Mouse (Mus musculus) erythroblast, embryonic 14.5 days (primary cell): Measurements from ENCODE around the gene Tpbg. TPM values are rescaled to one million over a fixed set of nuclear protein-coding genes. Genes with fewer than 3 reads are reported as not detected.
"Not testable (repeated sequence)": the region's sequence is repeated elsewhere in the genome, so short reads cannot be mapped to it uniquely, and the experiment has no call there.

Source experiments
- H3K27me3 ChIP-seq: 2 replicates; pipeline ENCODE4 v1.6.1; 2012; ENCODE audit warnings: inconsistent platforms; ENCODE audit not compliant: control insufficient read depth
- H3K36me3 ChIP-seq: 2 replicates; pipeline ENCODE4 v1.6.1; 2012; ENCODE audit warnings: mild to moderate bottlenecking, inconsistent platforms; ENCODE audit not compliant: control insufficient read depth
- H3K4me1 ChIP-seq: 2 replicates; pipeline ENCODE4 v1.6.1; 2012; ENCODE audit warnings: inconsistent platforms; ENCODE audit not compliant: control insufficient read depth
- H3K4me3 ChIP-seq: replicated peaks from 2 replicates; pipeline ENCODE3; 2012; ENCODE audit warnings: moderate library complexity, mild to moderate bottlenecking, inconsistent platforms
- H3K9me3 ChIP-seq: 2 replicates; pipeline ENCODE4 v1.6.1; 2012; ENCODE audit warnings: low read length, inconsistent platforms, mixed read lengths; ENCODE audit not compliant: control insufficient read depth
- GATA1 ChIP-seq: IDR thresholded peaks from 2 replicates; pipeline ENCODE4 v1.6.1; 2012; ENCODE audit warnings: low read length, inconsistent platforms, mixed read lengths
- TAL1 ChIP-seq: IDR thresholded peaks from 3 replicates; pipeline ENCODE4 v1.6.1; 2012; ENCODE audit warnings: low read length, inconsistent platforms, mixed read lengths
- polyA plus RNA-seq: library from polyadenylated mRNA; stranded (reverse); fragments of >175 nt; gene quantifications from 2 replicates; pipeline ENCODE4 v1.2.3, GENCODE M21; 2012

The Tpbg gene
- 0.01 TPM in 1 of 2 replicates, not detected in the other for polyA plus RNA-seq

GRCm38 (mm10) chr9:85842351-85843011 is at the start of gene Tpbg:
Gene Tpbg, plus strand, starts transcription at chr9:85842380.
- Histone ChIP-seq H3K4me1 (no peaks in the 10 kb centered on the region), H3K36me3 (no peaks in the 10 kb centered on the region), H3K27me3 (peaks cover 60% of the 10 kb centered on the region), H3K9me3 (no peaks in the 10 kb centered on the region; the same call in 1 of the 2 replicates), H3K4me3 (peak within 1 kb of the TSS; percentile 40)
- TF ChIP-seq GATA1 (no peak), TAL1 (no peak)

- not testable (repeated sequence) for H3K36me3 ChIP-seq, H3K4me1 ChIP-seq, H3K27me3 ChIP-seq, H3K4me3 ChIP-seq, H3K9me3 ChIP-seq
Measured at GRCm38 (mm10) chr9:85801986-85802385, 40.2 kb upstream of the Tpbg start.

- Histone ChIP-seq H3K36me3 (no peaks in the 10 kb centered on the region), H3K27me3 (no peaks in the 10 kb centered on the region), H3K4me1 (no peaks in the 10 kb centered on the region), H3K4me3 (no peak overlapping the region), H3K9me3 (no peaks in the 10 kb centered on the region)
- TF ChIP-seq GATA1 (no peak), TAL1 (no peak)
Measured at GRCm38 (mm10) chr9:85802563-85802962, 39.6 kb upstream of the Tpbg start.

- no peaks in the 10 kb centered on the region for H3K4me1 ChIP-seq
- no peak overlapping the region for H3K4me3 ChIP-seq
- no peaks in the 10 kb centered on the region for H3K36me3 ChIP-seq
- TF ChIP-seq TAL1: no peak
- H3K27me3 ChIP-seq: no peaks in the 10 kb centered on the region
- H3K9me3 ChIP-seq: no peaks in the 10 kb centered on the region
Measured at GRCm38 (mm10) chr9:85806411-85806810, 35.8 kb upstream of the Tpbg start.

GRCm38 (mm10) chr9:85809246-85809645 is 32.9 kb upstream of the Tpbg start:
- H3K4me1 ChIP-seq: no peaks in the 10 kb centered on the region
- no peaks in the 10 kb centered on the region for H3K27me3 ChIP-seq
- no peaks in the 10 kb centered on the region for H3K36me3 ChIP-seq
- H3K4me3 ChIP-seq: no peak overlapping the region
- H3K9me3 ChIP-seq: no peaks in the 10 kb centered on the region
- no peak for TF ChIP-seq GATA1

- Histone ChIP-seq H3K27me3 (no peaks in the 10 kb centered on the region), H3K9me3 (no peaks in the 10 kb centered on the region), H3K4me3 (no peak overlapping the region), H3K4me1 (no peaks in the 10 kb centered on the region), H3K36me3 (no peaks in the 10 kb centered on the region)
- TF ChIP-seq GATA1 (no peak), TAL1 (no peak)
Measured at GRCm38 (mm10) chr9:85820829-85821228, 21.4 kb upstream of the Tpbg start.

GRCm38 (mm10) chr9:85835521-85836425 is 6.4 kb upstream of the Tpbg start:
- Histone ChIP-seq H3K27me3 (peaks cover 14% of the 10 kb centered on the region), H3K4me1 (no peaks in the 10 kb centered on the region), H3K36me3 (no peaks in the 10 kb centered on the region), H3K4me3 (no peak overlapping the region), H3K9me3 (no peaks in the 10 kb centered on the region)
- TF ChIP-seq TAL1 (no peak), GATA1 (no peak)

- H3K9me3 ChIP-seq: no peaks in the 10 kb centered on the region; the same call in 1 of the 2 replicates
- TF ChIP-seq TAL1: no peak
- no peak for TF ChIP-seq GATA1
- no peaks in the 10 kb centered on the region for H3K4me1 ChIP-seq
- no peak overlapping the region for H3K4me3 ChIP-seq
- no peaks in the 10 kb centered on the region for H3K36me3 ChIP-seq
- H3K27me3 ChIP-seq: peaks cover 53% of the 10 kb centered on the region
Measured at GRCm38 (mm10) chr9:85839626-85840025, 2.6 kb upstream of the Tpbg start.

- Histone ChIP-seq H3K27me3 (peaks cover 60% of the 10 kb centered on the region), H3K36me3 (no peaks in the 10 kb centered on the region), H3K4me3 (no peak overlapping the region), H3K9me3 (no peaks in the 10 kb centered on the region; the same call in 1 of the 2 replicates), H3K4me1 (no peaks in the 10 kb centered on the region)
- TF ChIP-seq TAL1 (no peak), GATA1 (no peak)
Measured at GRCm38 (mm10) chr9:85841891-85842290, 289 bp upstream of the Tpbg start.
